ENCODE assay signal across 8 mouse cellular contexts in the genomic region with DNA sequence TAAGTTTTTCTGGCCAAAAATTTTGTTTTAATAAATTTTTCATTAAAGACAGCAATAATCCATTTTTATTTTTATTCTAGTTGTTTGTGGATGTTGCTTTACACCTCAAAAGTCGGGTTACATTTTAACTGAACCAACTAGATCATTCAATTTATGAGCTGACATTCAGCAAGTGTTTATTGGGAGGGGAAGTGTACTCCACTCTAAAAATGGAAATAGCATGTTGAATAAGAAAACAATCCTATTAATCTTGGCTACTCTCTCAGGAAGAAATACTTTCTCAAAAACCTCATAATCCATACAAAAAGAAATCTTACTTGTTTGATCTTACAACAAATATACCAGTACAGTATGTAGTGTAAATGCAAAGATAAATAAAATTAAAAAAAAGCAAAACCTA. TPM values are rescaled to one million over a fixed set of nuclear protein-coding genes. Genes with fewer than 3 reads are reported as not detected.
DNase-seq lines count a peak whose midpoint lies in the region; ATAC-seq lines count a peak whose summit lies in the region.

No protein-coding gene starts in this region.

- no peaks in the 10 kb centered on the region for H3K36me3 ChIP-seq in heart, embryonic 16.5 days (ENCODE audit: control insufficient read depth, insufficient read depth)
- peaks cover under 1% of the 10 kb centered on the region; the same call in 1 of the 2 replicates for H3K36me3 ChIP-seq in hindbrain, embryonic 14.5 days (replicated peaks; ENCODE audit: control insufficient read depth, insufficient read depth)
- no peaks in the 10 kb centered on the region for H3K36me3 ChIP-seq in midbrain, embryonic 12.5 days

- H3K27ac ChIP-seq in heart, embryonic 16.5 days (ENCODE audit: low read length): peak overlapping the region; percentile 100
- peak overlapping the region; percentile 94 for H3K27ac ChIP-seq in hindbrain, embryonic 14.5 days
- 0 out of 2 replicates have a peak overlapping the region, but pooled peaks have one; percentile 94 for H3K27ac ChIP-seq in midbrain, embryonic 12.5 days (replicated peaks)

- peak overlapping the region; percentile 79 for H3K4me3 ChIP-seq in heart, embryonic 16.5 days (ENCODE audit: low read length)
- peak overlapping the region; percentile 55 for H3K4me3 ChIP-seq in hindbrain, embryonic 14.5 days (replicated peaks; ENCODE audit: low read length)
- peak overlapping the region; percentile 80 for H3K4me3 ChIP-seq in midbrain, embryonic 12.5 days

- ATAC-seq in heart, embryonic 16.5 days (replicated peaks; ENCODE audit: extremely low read depth, insufficient read depth, low FRiP score): no peak
- no peak for ATAC-seq in hindbrain, embryonic 14.5 days (ENCODE audit: low FRiP score)
- no peak for ATAC-seq in midbrain, embryonic 12.5 days (ENCODE audit: low FRiP score, low read depth)

- DNase-seq in heart, adult 8-10 months (ENCODE audit: low spot score): no peak
- peak; percentile 35 for DNase-seq in adipocyte (ENCODE audit: low spot score)
- DNase-seq in hindbrain, embryonic 14.5 days (ENCODE audit: low spot score): no peak
- no peak for DNase-seq in adrenal gland, adult (ENCODE audit: inconsistent age in 2 of 2, low spot score in 1 of 2)
- no peak for DNase-seq in retina, postnatal 1 day
- no peak for DNase-seq in gastrocnemius, adult 18-20 months (ENCODE audit: low spot score)

- peaks cover 19% of the 10 kb centered on the region for H3K4me1 ChIP-seq in heart, embryonic 16.5 days (ENCODE audit: control insufficient read depth, insufficient read depth, low read length)
- H3K4me1 ChIP-seq in hindbrain, embryonic 14.5 days (replicated peaks; ENCODE audit: control insufficient read depth, insufficient read depth, low read length): peaks cover 23% of the 10 kb centered on the region
- peaks cover 23% of the 10 kb centered on the region for H3K4me1 ChIP-seq in midbrain, embryonic 12.5 days

- no peaks in the 10 kb centered on the region for H3K27me3 ChIP-seq in heart, embryonic 16.5 days (ENCODE audit: control insufficient read depth, insufficient read depth, low read length)
- H3K27me3 ChIP-seq in hindbrain, embryonic 14.5 days (ENCODE audit: control insufficient read depth, insufficient read depth, low read length): no peaks in the 10 kb centered on the region
- H3K27me3 ChIP-seq in midbrain, embryonic 12.5 days: no peaks in the 10 kb centered on the region

- H3K9me3 ChIP-seq in heart, embryonic 16.5 days (replicated peaks; ENCODE audit: control insufficient read depth, low read length): no peaks in the 10 kb centered on the region
- no peaks in the 10 kb centered on the region for H3K9me3 ChIP-seq in hindbrain, embryonic 14.5 days (ENCODE audit: control insufficient read depth, low read length)
- H3K9me3 ChIP-seq in midbrain, embryonic 12.5 days: no peaks in the 10 kb centered on the region

- peak overlapping the region; percentile 74 for H3K4me2 ChIP-seq in heart, embryonic 16.5 days (ENCODE audit: low read depth, low read length)
- H3K4me2 ChIP-seq in hindbrain, embryonic 14.5 days (replicated peaks): peak overlapping the region; percentile 59
- peak overlapping the region; percentile 63 for H3K4me2 ChIP-seq in midbrain, embryonic 12.5 days (replicated peaks)

- 43% methylated on average over 1 of the region's 1 CpGs for WGBS in heart, embryonic 16.5 days
- 62% methylated on average over 1 of the region's 1 CpGs for WGBS in hindbrain, embryonic 14.5 days
- 67% methylated on average over 1 of the region's 1 CpGs for WGBS in midbrain, embryonic 12.5 days

- peak overlapping the region; percentile 92 for H3K9ac ChIP-seq in heart, embryonic 16.5 days (ENCODE audit: low read length)
- H3K9ac ChIP-seq in hindbrain, embryonic 14.5 days: peak overlapping the region; percentile 84
- H3K9ac ChIP-seq in midbrain, embryonic 12.5 days (replicated peaks): peak overlapping the region; percentile 84

RNA-seq across cellular contexts. Expression of a gene that starts 1.0 kb away (rescaled TPM):
- 28.0 and 29.2 TPM in 2 replicates for polyA plus RNA-seq in heart, embryonic 16.5 days (2015; fragmentation: Nextera tagmentation; extraction: Ambion mirVana)
- 10 to 100 TPM; 18.6 to 24.4 (median 21.0) TPM for total RNA-seq in heart, adult 8-10 months (2022)
- polyA plus RNA-seq in hindbrain, embryonic 14.5 days (2014; fragmentation: Nextera tagmentation; extraction: Ambion mirVana): 65.7 and 67.0 TPM in 2 replicates
- 71.2 and 72.3 TPM in 2 replicates for polyA plus RNA-seq in midbrain, embryonic 12.5 days (2016; fragmentation: Nextera tagmentation; extraction: Ambion mirVana)
- 10 to 100 TPM; 27.4 to 30.9 TPM for total RNA-seq in gastrocnemius, adult 18-20 months (2021)

RNA-seq across cellular contexts. Expression of a gene that starts 1.2 kb away (rescaled TPM):
- 624 and 757 TPM in 2 replicates for polyA plus RNA-seq in heart, embryonic 16.5 days (2015; fragmentation: Nextera tagmentation; extraction: Ambion mirVana)
- total RNA-seq in heart, adult 8-10 months (2022): 10 to 100 TPM; 77.8 to 97.3 (median 89.0) TPM
- 708 and 792 TPM in 2 replicates for polyA plus RNA-seq in hindbrain, embryonic 14.5 days (2014; fragmentation: Nextera tagmentation; extraction: Ambion mirVana)
- 1,454 and 1,508 TPM in 2 replicates for polyA plus RNA-seq in midbrain, embryonic 12.5 days (2016; fragmentation: Nextera tagmentation; extraction: Ambion mirVana)
- 100 to 1,000 TPM; 100 to 119 TPM for total RNA-seq in gastrocnemius, adult 18-20 months (2021)
